Mouse (Mus musculus) embryonic facial prominence, embryonic 12.5 days (tissue): ENCODE measurements around the gene Mmp11. TPM values are rescaled to one million over a fixed set of nuclear protein-coding genes. Genes with fewer than 3 reads are reported as not detected.
A peak's percentile ranks its signal among the peaks of the same experiment; 100 is the strongest.
"Not testable (repeated sequence)": the region's sequence is repeated elsewhere in the genome, so short reads cannot be mapped to it uniquely, and the experiment has no call there.

Source experiments
- ATAC-seq: fragments of 200-750 bp; cut with Nextera tagmentation; 2 replicates; pipeline ENCODE4 v1.8.0; 2017; ENCODE audit not compliant: insufficient number of reproducible peaks, insufficient read depth, low FRiP score, low TSS enrichment
- H3K27ac ChIP-seq: fragments of 300-500 bp; sonication (generic); 2 replicates; pipeline ENCODE4 v1.5.1; 2016; ENCODE audit warnings: mild to moderate bottlenecking
- H3K27me3 ChIP-seq: fragments of 300-500 bp; sonication (generic); 2 replicates; pipeline ENCODE4 v1.6.1; 2016; ENCODE audit warnings: mild to moderate bottlenecking, moderate library complexity
- H3K36me3 ChIP-seq: fragments of 300-500 bp; sonication (generic); 2 replicates; pipeline ENCODE4 v1.6.1; 2016; ENCODE audit warnings: mild to moderate bottlenecking
- H3K4me1 ChIP-seq: fragments of 300-500 bp; sonication (generic); 2 replicates; pipeline ENCODE4 v1.6.1; 2016
- H3K4me2 ChIP-seq: fragments of 300-500 bp; sonication (generic); replicated peaks from 2 replicates; pipeline ENCODE4 v1.6.1; 2016; ENCODE audit warnings: mild to moderate bottlenecking, moderate library complexity
- H3K4me3 ChIP-seq: fragments of 300-500 bp; sonication (generic); 2 replicates; pipeline ENCODE4 v1.5.1; 2016; ENCODE audit warnings: mild to moderate bottlenecking
- H3K9ac ChIP-seq: fragments of 300-500 bp; sonication (generic); 2 replicates; pipeline ENCODE4 v1.6.1; 2016; ENCODE audit warnings: mild to moderate bottlenecking, moderate library complexity
- H3K9me3 ChIP-seq: fragments of 300-500 bp; sonication (generic); 2 replicates; pipeline ENCODE4 v1.6.1; 2016; ENCODE audit warnings: mild to moderate bottlenecking, moderate library complexity
- WGBS: fragments of 180-500 bp; shearing (Covaris S2); methylation state at CpG from one replicate; pipeline ENCODE4 v1.1.7; 2016; 5-methylcytosine and 5-hydroxymethylcytosine counted together
- polyA plus RNA-seq: library from polyadenylated mRNA; unstranded; fragments of >200 nt; fragmentation: Nextera tagmentation; extraction: Ambion mirVana; gene quantifications from 2 replicates; pipeline ENCODE4 v1.2.1, GENCODE M21; 2016

Mmp11 gene
- polyA plus RNA-seq, 1 experiment from 2014 or later: 110 TPM

GRCm38 (mm10) chr10:75889406-75890153, 46.7 kb downstream of the Mmp11 start:
- H3K27ac ChIP-seq: no peak overlapping the region
- WGBS: 48% methylated on average over 8 of the region's 8 CpGs
- peaks cover 15% of the 10 kb centered on the region for H3K4me1 ChIP-seq
- H3K4me3 ChIP-seq: no peak overlapping the region
- no peak for ATAC-seq
- peaks cover 7% of the 10 kb centered on the region; the same call in 1 of the 2 replicates for H3K36me3 ChIP-seq
- H3K9me3 ChIP-seq: no peaks in the 10 kb centered on the region
- H3K9ac ChIP-seq: no peak overlapping the region
- H3K4me2 ChIP-seq: no peak overlapping the region
- H3K27me3 ChIP-seq: no peaks in the 10 kb centered on the region

DNA sequence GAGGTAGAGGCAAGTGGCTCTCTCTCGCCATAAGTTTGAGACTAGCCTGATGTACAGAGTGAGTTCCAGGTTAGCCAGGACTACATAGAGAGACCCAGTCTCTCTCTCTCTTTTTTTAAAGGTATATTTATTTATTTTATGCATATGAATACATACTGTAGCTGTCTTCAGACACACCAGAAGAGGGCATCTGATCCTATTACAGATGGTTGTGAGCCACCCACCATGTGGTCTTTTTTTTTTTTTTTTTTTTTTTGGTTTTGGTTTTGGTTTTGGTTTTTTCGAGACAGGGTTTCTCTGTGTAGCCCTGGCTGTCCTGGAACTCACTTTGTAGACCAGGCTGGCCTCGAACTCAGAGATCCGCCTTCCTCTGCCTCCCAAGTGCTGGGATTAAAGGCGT, 48.8 kb downstream of the Mmp11 start:
- H3K36me3 ChIP-seq, H3K9me3 ChIP-seq, H3K27me3 ChIP-seq, H3K9ac ChIP-seq, ATAC-seq, H3K4me3 ChIP-seq, H3K27ac ChIP-seq, H3K4me2 ChIP-seq: not testable (repeated sequence)
- peaks cover 14% of the 10 kb centered on the region for H3K4me1 ChIP-seq
- WGBS: 75% methylated on average over 5 of the region's 5 CpGs

DNA sequence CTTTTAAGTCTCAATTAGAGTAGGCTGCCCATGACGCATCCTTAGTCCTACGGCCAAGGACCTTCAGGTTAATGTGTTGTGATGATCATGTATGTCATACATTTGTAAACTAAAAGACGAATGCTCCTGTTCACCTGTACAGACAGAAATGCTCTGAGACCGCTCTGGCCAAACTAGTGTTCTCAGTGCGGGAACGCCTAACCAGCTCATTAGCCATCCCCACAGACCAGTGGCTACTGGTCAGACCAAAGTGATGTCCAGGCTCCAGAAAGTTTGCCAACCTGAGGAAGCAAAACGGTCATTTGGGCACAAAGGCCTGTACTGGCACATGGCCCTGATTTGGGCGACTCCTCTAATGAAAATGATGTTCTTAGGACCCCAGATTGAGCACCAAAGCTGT, 51.6 kb downstream of the Mmp11 start:
- no peak overlapping the region for H3K9ac ChIP-seq
- H3K4me2 ChIP-seq: no peak overlapping the region
- H3K27ac ChIP-seq: no peak overlapping the region
- no peak overlapping the region for H3K4me3 ChIP-seq
- H3K9me3 ChIP-seq: no peaks in the 10 kb centered on the region
- ATAC-seq: no peak
- no peaks in the 10 kb centered on the region for H3K27me3 ChIP-seq
- H3K36me3 ChIP-seq: no peaks in the 10 kb centered on the region
- peaks cover 28% of the 10 kb centered on the region for H3K4me1 ChIP-seq
- WGBS: 92% methylated on average over 8 of the region's 8 CpGs

- Histone ChIP-seq H3K36me3 (no peaks in the 10 kb centered on the region), H3K4me3 (no peak overlapping the region), H3K27ac (peak overlapping the region; percentile 67; the same call in 1 of the 2 replicates), H3K9me3 (no peaks in the 10 kb centered on the region), H3K4me2 (peak overlapping the region; percentile 37), H3K9ac (0 out of 2 replicates have a peak overlapping the region, but pooled peaks have one; percentile 27), H3K27me3 (no peaks in the 10 kb centered on the region), H3K4me1 (peaks cover 20% of the 10 kb centered on the region)
- no peak for ATAC-seq
- WGBS: 0% methylated on average over 10 of the region's 10 CpGs
Observed at GRCm38 (mm10) chr10:75883232-75883552, 53.1 kb downstream of the Mmp11 start.

GRCm38 (mm10) chr10:75882433-75883231, 53.7 kb downstream of the Mmp11 start:
- Histone ChIP-seq H3K4me3 (no peak overlapping the region), H3K4me2 (peak overlapping the region; percentile 37), H3K27ac (peak overlapping the region; percentile 67), H3K36me3 (no peaks in the 10 kb centered on the region), H3K9me3 (no peaks in the 10 kb centered on the region), H3K27me3 (no peaks in the 10 kb centered on the region), H3K4me1 (peaks cover 20% of the 10 kb centered on the region), H3K9ac (0 out of 2 replicates have a peak overlapping the region, but pooled peaks have one; percentile 27)
- WGBS: 4% methylated on average over 15 of the region's 15 CpGs
- peak; percentile 38; the same call in 1 of the 2 replicates for ATAC-seq

DNA sequence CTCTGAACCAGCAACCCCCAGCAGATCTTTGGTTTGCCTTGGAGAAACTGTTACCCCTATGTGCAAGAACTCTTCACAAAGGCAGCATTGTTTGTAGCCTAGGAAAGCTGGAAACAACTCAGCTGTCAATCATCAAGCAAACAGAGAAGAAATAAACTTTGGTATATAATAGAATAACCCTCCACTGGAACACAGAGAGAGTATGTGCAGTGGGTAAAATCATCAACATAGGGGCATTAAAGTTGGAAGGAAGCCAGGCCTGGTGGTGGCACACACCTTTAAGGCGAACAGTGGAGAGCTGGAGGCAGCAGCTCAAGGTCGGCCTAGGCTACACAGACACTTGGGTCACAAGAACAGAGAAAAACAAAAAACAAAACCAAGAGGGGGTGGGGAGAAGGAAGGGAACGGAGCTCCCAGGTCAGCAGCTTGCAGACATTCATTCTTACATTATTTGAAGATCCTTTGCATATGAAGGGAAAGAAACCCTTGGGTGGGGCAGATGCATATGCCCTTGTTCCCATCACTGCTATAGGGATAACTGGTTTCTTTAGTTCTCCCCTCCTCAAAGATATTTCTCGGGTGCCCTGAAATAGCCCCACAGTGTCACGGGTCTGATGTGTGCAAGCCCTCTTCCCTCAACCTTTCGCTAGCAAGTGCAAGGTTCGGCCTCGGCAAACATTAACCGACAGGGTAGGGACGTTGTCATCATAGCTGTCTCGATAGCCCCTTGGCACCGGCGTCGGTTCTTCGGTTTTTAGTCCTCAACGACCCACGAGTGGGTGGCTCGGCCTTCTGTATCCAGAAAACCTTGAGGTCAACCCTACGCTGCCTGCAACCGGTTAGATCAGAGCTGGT, 54.5 kb downstream of the Mmp11 start:
- peak overlapping the region; percentile 67 for H3K27ac ChIP-seq
- no peak for ATAC-seq
- WGBS: 12% methylated on average over 20 of the region's 20 CpGs
- no peaks in the 10 kb centered on the region for H3K27me3 ChIP-seq
- no peaks in the 10 kb centered on the region for H3K9me3 ChIP-seq
- no peak overlapping the region for H3K9ac ChIP-seq
- H3K4me2 ChIP-seq: peak overlapping the region; percentile 37
- peaks cover 20% of the 10 kb centered on the region for H3K4me1 ChIP-seq
- no peaks in the 10 kb centered on the region for H3K36me3 ChIP-seq
- no peak overlapping the region for H3K4me3 ChIP-seq

DNA sequence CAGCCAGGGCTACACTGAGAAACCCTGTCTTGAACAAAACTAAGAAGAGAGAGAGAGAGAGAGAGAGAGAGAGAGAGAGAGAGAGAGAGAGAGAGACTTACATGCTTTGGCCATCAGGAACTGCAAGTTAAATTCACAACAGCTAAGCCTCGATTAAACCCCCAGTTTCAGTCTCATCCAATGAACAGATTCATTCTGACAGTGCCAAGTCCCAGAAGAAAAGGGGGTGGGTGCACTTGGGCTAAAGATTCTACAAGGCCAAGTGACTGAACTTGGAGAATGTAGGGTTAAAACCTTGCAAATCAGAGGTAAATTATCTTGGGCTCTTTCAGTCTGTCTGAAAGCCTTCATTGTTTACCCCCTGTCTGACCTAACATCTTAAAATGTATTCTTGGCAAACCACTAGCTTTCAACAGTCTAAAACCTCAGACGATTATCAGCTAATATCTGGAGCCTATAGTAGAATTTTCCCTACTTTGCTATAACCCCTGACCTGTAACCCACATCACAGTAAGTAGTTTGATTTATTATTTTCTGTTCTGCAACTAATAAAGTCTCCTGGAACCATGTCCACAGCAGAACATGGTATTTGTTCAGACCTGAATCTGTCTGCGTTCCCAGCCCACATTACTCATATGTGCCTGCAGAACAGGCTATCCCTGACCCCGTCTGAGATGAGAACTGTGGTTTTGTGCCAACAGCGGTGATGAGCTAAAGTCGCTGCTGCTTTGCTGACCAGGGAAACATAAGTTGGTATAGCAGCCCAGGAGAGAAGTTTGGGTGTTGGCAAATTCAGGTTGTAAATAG, 55.3 kb downstream of the Mmp11 start:
- Histone ChIP-seq H3K4me2 (no peak overlapping the region), H3K9me3 (no peaks in the 10 kb centered on the region), H3K27me3 (no peaks in the 10 kb centered on the region), H3K4me3 (no peak overlapping the region), H3K4me1 (peaks cover 20% of the 10 kb centered on the region), H3K9ac (no peak overlapping the region), H3K27ac (peak overlapping the region; percentile 67), H3K36me3 (no peaks in the 10 kb centered on the region)
- WGBS: 40% methylated on average over 6 of the region's 6 CpGs
- no peak for ATAC-seq

GRCm38 (mm10) chr10:75880351-75880750, 55.9 kb downstream of the Mmp11 start:
- Histone ChIP-seq H3K4me3 (no peak overlapping the region), H3K4me1 (peaks cover 20% of the 10 kb centered on the region), H3K9me3 (no peaks in the 10 kb centered on the region), H3K27me3 (no peaks in the 10 kb centered on the region), H3K4me2 (no peak overlapping the region), H3K9ac (no peak overlapping the region), H3K36me3 (no peaks in the 10 kb centered on the region), H3K27ac (peak overlapping the region; percentile 57; the same call in 1 of the 2 replicates)
- WGBS: 95% methylated on average over 10 of the region's 10 CpGs
- ATAC-seq: no peak

DNA sequence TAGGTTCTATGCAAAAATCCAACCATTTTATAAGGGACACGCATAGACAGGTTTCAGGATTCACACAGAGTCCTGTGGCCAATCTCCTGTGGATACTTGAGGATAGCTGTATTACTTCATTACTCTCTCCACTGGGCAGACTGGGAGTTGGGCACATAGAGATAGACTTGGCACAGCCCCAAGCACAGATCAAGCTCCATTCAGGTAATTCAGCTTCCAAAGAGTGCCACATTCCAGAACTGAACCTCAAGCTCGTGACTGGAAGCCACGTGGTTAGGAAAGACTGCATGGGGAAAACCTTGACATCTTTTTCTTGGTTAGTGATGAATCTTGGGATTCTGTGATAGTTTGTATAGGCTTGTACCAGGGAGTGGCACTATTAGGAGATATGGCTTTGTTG, 57.5 kb downstream of the Mmp11 start:
- H3K4me1 ChIP-seq: peaks cover 22% of the 10 kb centered on the region
- H3K27ac ChIP-seq: no peak overlapping the region
- H3K27me3 ChIP-seq: no peaks in the 10 kb centered on the region
- 92% methylated on average over 3 of the region's 3 CpGs for WGBS
- H3K9ac ChIP-seq: no peak overlapping the region
- ATAC-seq: no peak
- no peak overlapping the region for H3K4me2 ChIP-seq
- H3K36me3 ChIP-seq: no peaks in the 10 kb centered on the region
- H3K9me3 ChIP-seq: no peaks in the 10 kb centered on the region
- no peak overlapping the region for H3K4me3 ChIP-seq

DNA sequence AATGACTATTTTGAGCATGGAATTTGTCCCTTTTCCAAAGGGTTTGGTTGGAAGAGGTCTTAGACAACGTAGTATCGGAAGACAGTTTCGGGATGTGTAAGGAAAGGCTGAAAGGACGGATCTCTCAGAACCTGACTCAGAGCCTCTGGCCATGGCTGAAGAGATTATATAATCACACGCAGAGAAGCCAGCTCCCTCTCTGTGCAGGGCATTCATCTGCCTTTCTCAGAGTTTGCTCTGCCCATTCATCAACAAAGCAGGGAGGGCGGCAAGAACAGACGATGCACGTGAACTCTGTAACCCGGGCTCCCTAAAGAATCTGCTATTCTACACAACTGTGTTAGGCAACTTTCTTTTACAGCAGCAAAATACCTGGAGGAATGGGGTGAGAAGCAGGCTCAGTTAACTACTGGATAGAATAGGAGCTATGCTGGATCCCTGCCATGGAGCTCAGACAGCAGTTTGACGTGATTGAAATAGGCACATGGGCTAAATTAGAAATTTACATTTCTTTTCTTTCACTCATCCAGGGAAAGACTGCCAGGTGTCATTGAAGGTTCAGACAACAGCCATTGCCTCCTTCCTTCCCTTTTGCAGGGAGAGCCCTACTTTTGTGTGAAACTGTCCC, 62.6 kb downstream of the Mmp11 start:
- 0 out of 2 replicates have a peak overlapping the region, but pooled peaks have one; percentile 46 for H3K9ac ChIP-seq
- H3K9me3 ChIP-seq: no peaks in the 10 kb centered on the region
- 23% methylated on average over 10 of the region's 10 CpGs for WGBS
- peak overlapping the region; percentile 57 for H3K4me2 ChIP-seq
- no peaks in the 10 kb centered on the region for H3K27me3 ChIP-seq
- peak overlapping the region; percentile 33; the same call in 1 of the 2 replicates for H3K4me3 ChIP-seq
- ATAC-seq: no peak
- peak overlapping the region; percentile 72; the same call in 1 of the 2 replicates for H3K27ac ChIP-seq
- peaks cover 11% of the 10 kb centered on the region for H3K4me1 ChIP-seq
- H3K36me3 ChIP-seq: no peaks in the 10 kb centered on the region
